Mouse (Mus musculus) layer of hippocampus, adult 6 months (tissue): Measurements from ENCODE around the gene Ldah. TPM values are rescaled to one million over a fixed set of nuclear protein-coding genes. Genes with fewer than 3 reads are reported as not detected.

ENCODE experiments used
- long read RNA-seq, 2 experiments: library from polyadenylated mRNA; unstranded; transcript quantifications; one replicate each; pipeline ENCODE4 v2.0.0; 2019 to 2020
- polyA plus RNA-seq: library from polyadenylated mRNA; unstranded; fragments of <200 nt; fragmentation: Nextera tagmentation; gene quantifications from 2 replicates; pipeline ENCODE4 v1.2.3, GENCODE M21; 2021

Gene Ldah
- 52.8 and 55.9 TPM in 2 replicates for polyA plus RNA-seq
- long read RNA-seq, experiment 1, transcript Ldah-201 (7 exons, 2,737 nt), result major isoform, 10 of 81 reads
- long read RNA-seq, experiment 1, partial matches to known transcripts, result 11 of 81 reads
- long read RNA-seq, experiment 1, other reads (novel, unspliced or antisense), result 59 of 81 reads
- long read RNA-seq, experiment 2, transcript Ldah-201 (7 exons, 2,737 nt), result major isoform, 21 of 200 reads
- long read RNA-seq, experiment 2, transcript Ldah-207 (5 exons, 1,587 nt), result minor isoform, 5 of 200 reads
- long read RNA-seq, experiment 2, partial matches to known transcripts, result 7 of 200 reads
- long read RNA-seq, experiment 2, other reads (novel, unspliced or antisense), result 163 of 200 reads

DNA sequence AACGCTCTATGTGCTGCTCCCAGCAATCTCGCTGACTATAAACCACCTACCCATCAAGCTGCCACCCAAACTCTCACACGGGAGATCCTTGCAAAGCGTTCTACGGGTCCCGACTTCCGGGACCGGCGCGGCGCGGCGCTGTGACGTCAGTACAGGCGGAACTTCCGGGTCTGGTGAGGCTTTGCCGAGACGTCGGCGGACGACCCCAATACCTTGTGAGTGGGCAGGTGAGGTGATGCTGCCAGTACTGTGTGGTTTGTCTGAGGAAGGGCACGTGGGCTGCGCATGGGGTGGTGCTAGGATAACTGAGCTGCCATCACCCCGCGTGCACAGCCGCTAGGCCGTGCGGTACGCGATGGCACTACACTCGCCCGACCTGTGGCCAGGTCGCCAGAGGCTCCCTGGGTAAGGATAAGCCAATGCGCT, at the start of gene Ldah:
Gene Ldah (plus strand): TSS at position 130 of the 426 bp plus-strand sequence.

DNA sequence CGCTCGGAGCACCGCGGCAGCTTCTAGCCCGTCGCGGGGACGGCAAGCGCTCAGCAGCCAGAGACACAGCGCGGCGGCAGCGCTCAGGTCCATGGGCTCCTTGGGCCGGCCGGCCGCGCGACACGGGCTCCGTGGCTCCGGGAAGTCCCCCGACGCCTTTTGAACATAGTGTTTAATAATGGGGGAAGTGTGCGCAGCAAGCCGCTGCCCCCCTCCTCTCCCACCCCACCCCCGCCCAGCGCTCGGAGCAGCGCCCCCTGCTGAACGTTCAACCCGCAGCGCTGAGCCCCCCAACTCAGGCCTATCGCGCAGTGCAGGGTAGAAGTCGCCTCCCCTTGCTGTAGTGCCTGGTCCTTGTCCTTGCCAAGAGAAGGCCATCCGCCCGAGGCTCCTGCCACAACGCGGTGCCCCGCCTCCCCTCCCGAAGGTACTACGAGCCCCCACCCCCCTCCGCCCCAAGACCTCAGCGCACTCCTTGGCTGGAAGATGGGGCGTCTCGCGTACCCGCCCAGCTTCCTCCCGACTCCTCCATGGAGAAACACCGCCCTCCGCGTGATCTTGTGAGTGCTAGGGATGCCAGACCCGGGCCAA, 94.0 kb downstream of the Ldah start, which contains the start of gene Gdf7:
Gene Gdf7 (minus strand): TSS at position 114 of the 591 bp plus-strand sequence.

DNA sequence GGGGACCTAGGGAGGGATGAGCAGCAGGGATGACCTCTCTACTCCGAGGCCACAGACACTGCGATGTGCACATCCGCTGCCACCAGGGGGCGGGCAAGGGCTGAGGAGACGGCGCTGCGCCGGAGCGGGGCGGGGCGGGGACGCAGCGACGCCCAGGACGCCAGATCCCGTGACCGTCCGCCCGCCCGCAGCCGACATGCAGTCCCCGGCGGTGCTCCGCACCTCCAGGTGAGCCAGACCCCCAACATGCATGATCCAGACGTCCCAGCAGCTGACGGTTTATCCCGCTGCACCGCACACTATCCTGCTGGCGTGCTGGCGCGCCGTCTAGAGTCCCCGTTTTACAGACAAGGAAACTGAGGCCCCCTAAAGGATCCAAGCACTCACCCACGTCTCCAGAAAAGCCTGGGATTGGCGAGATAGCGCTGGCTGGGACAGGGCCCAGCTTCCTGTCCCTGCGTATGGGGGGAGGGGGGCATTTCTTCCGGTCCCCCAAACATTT, 105.4 kb downstream of the Ldah start, which contains the start of gene Hs1bp3:
Gene Hs1bp3 (plus strand): TSS at position 163 of the 502 bp plus-strand sequence.

Other genes starting within 250 kb of the Ldah start
- gene Apob, start 230.5 kb upstream of the Ldah start, polyA plus RNA-seq, result not detected in 2 replicates
- not detected in 2 replicates for gene Gdf7, start 93.8 kb downstream of the Ldah start, polyA plus RNA-seq
- 4.2 and 4.3 TPM in 2 replicates for gene Hs1bp3, start 105.3 kb downstream of the Ldah start, polyA plus RNA-seq